Mouse (Mus musculus) urinary bladder, adult 18-20 months (tissue): ENCODE measurements around the gene Cdc6.
A peak's percentile ranks its signal among the peaks of the same experiment; 100 is the strongest.

Experiments used
- DNase-seq, 2 experiments: peaks; one replicate each; pipeline ENCODE4 v3.0.0; 2022; ENCODE audit warnings: low spot score in 2 of 2, mixed read lengths in 2 of 2

Gene Cdc6

GRCm38 (mm10) chr11:98961051-98961592, 53.5 kb downstream of the Cdc6 start:
- DNase-seq = no peak

GRCm38 (mm10) chr11:98961766-98962165, 54.2 kb downstream of the Cdc6 start:
- DNase-seq = no peak

GRCm38 (mm10) chr11:98962421-98963095, 55.0 kb downstream of the Cdc6 start:
- no peak for DNase-seq

GRCm38 (mm10) chr11:98963191-98964021, 55.8 kb downstream of the Cdc6 start:
- DNase-seq = peak in 1 of 2 experiments; percentile 67

- DNase-seq = no peak
Measured at GRCm38 (mm10) chr11:98964201-98964615, 56.6 kb downstream of the Cdc6 start.

- no peak for DNase-seq
Measured at GRCm38 (mm10) chr11:98964616-98965415, 57.2 kb downstream of the Cdc6 start.

- DNase-seq = no peak
Measured at GRCm38 (mm10) chr11:98965416-98966077, 57.9 kb downstream of the Cdc6 start.

- peak in 1 of 2 experiments; percentile 77 for DNase-seq
Measured at GRCm38 (mm10) chr11:98966499-98967141, 59.0 kb downstream of the Cdc6 start.

- no peak for DNase-seq
Measured at GRCm38 (mm10) chr11:98968079-98968478, 60.5 kb downstream of the Cdc6 start.

- no peak for DNase-seq
Measured at GRCm38 (mm10) chr11:98968716-98969495, 61.3 kb downstream of the Cdc6 start.

- no peak for DNase-seq
Measured at GRCm38 (mm10) chr11:98969496-98969927, 61.9 kb downstream of the Cdc6 start.

GRCm38 (mm10) chr11:98970191-98970925, 62.8 kb downstream of the Cdc6 start:
- no peak for DNase-seq

GRCm38 (mm10) chr11:98971316-98972031, 63.9 kb downstream of the Cdc6 start:
- DNase-seq = no peak

- peak; percentile 65 to 82 for DNase-seq
Measured at GRCm38 (mm10) chr11:98972215-98972614, 64.6 kb downstream of the Cdc6 start.

- DNase-seq = no peak
Measured at GRCm38 (mm10) chr11:98972801-98973360, 65.3 kb downstream of the Cdc6 start.
